ENCODE assay signal across 8 mouse cellular contexts in genomic region chr17:45594881-45595735, GRCm38 (mm10). TPM values are rescaled to one million over a fixed set of nuclear protein-coding genes. Genes with fewer than 3 reads are reported as not detected.
A peak's percentile ranks its signal among the peaks of the same experiment; 100 is the strongest.
DNase-seq lines count a peak whose midpoint lies in the region; ATAC-seq and TF ChIP-seq lines count a peak whose summit lies in the region.

No protein-coding gene starts in this region.

- TF ChIP-seq CTCF in MEL (IDR thresholded peaks at IDR 0.05 in 2 of 3, conservative IDR thresholded peaks at IDR 0.05 in 1 of 3; ENCODE audit: control insufficient read depth in 1 of 3, insufficient read depth in 1 of 3, low read depth in 2 of 3, low read length in 3 of 3, poor library complexity in 1 of 3, severe bottlenecking in 1 of 3) = no peak
- no peak for TF ChIP-seq CTCF in bone marrow macrophage, adult 2 months (IDR thresholded peaks at IDR 0.05; ENCODE audit: low read depth, low read length)

- no peak for TF ChIP-seq EP300 in MEL (IDR thresholded peaks at IDR 0.05; ENCODE audit: low read depth in 1 of 2, low read length in 2 of 2)

- peak; percentile 87 for DNase-seq in MEL (ENCODE audit: low read depth, low spot score)
- peak; percentile 92 for DNase-seq in kidney, postnatal 10 days
- peak; percentile 52 for DNase-seq in right cerebral cortex, postnatal 25 days
- DNase-seq in frontal cortex, postnatal 25 days (ENCODE audit: low spot score in 2 of 2) = no peak

- peaks cover 2 to 37% of the 10 kb centered on the region in 2 experiments; a peak in 3 of 4 replicates for H3K36me3 ChIP-seq in MEL (ENCODE audit: control insufficient read depth in 1 of 2, insufficient read depth in 2 of 2, low read length in 2 of 2)
- peaks cover 42% of the 10 kb centered on the region for H3K36me3 ChIP-seq in erythroblast, embryonic 14.5 days (ENCODE audit: control insufficient read depth)
- 0 out of 2 replicates have a peak, but pooled peaks cover 2% of the 10 kb centered on the region for H3K36me3 ChIP-seq in heart, embryonic 16.5 days (ENCODE audit: control insufficient read depth, insufficient read depth)
- H3K36me3 ChIP-seq in macrophage (ENCODE audit: inconsistent target) = peaks cover under 1% of the 10 kb centered on the region; the same call in 1 of the 2 replicates

- under 1% methylated on average over 58 of the region's 58 CpGs for WGBS in heart, embryonic 16.5 days
- under 1% methylated on average over 58 of the region's 58 CpGs for WGBS in macrophage (ENCODE audit: missing documents)

- H3K79me2 ChIP-seq in MEL (ENCODE audit: control insufficient read depth, insufficient read depth, low read length, poor library complexity) = peaks cover 41% of the 10 kb centered on the region
- H3K79me2 ChIP-seq in macrophage (ENCODE audit: inconsistent target) = peaks cover 22% of the 10 kb centered on the region; the same call in 1 of the 2 replicates

- peak overlapping the region; percentile 80 for H3K9ac ChIP-seq in MEL (ENCODE audit: control insufficient read depth, low read depth, low read length, poor library complexity, severe bottlenecking)
- H3K9ac ChIP-seq in heart, embryonic 16.5 days (ENCODE audit: low read length) = peak overlapping the region; percentile 92

- peaks cover 26 to 45% of the 10 kb centered on the region in 2 experiments for H3K4me1 ChIP-seq in MEL (ENCODE audit: control insufficient read depth in 1 of 2, insufficient read depth in 2 of 2, low read length in 2 of 2)
- peaks cover 53% of the 10 kb centered on the region for H3K4me1 ChIP-seq in bone marrow macrophage, adult 2 months (ENCODE audit: control insufficient read depth, insufficient read depth, low read length)
- H3K4me1 ChIP-seq in erythroblast, embryonic 14.5 days (ENCODE audit: control insufficient read depth) = peaks cover 94% of the 10 kb centered on the region
- H3K4me1 ChIP-seq in heart, embryonic 16.5 days (ENCODE audit: control insufficient read depth, insufficient read depth, low read length) = peaks cover 65% of the 10 kb centered on the region

- no peak for TF ChIP-seq RAD21 in MEL (IDR thresholded peaks at IDR 0.05; ENCODE audit: low read depth, low read length)

- H3K4me2 ChIP-seq in heart, embryonic 16.5 days (ENCODE audit: low read depth, low read length) = peak overlapping the region; percentile 100

- TF ChIP-seq POLR2A in MEL (IDR thresholded peaks at IDR 0.05; ENCODE audit: control insufficient read depth in 1 of 2, insufficient read depth in 1 of 2, low read depth in 1 of 2, low read length in 2 of 2, poor library complexity in 1 of 2) = peak; percentile 60 to 88; a peak in 3 of 4 replicates
- peak; percentile 66; the same call in 1 of the 2 replicates for TF ChIP-seq POLR2A in bone marrow macrophage, adult 2 months (IDR thresholded peaks at IDR 0.05; ENCODE audit: borderline replicate concordance, low read depth, low read length)

- peak; percentile 74 for ATAC-seq in heart, embryonic 16.5 days (replicated peaks; ENCODE audit: extremely low read depth, insufficient read depth, low FRiP score)

- H3K27ac ChIP-seq in MEL (ENCODE audit: control insufficient read depth, low read depth, low read length) (peak overlapping the region; percentile 64), macrophage (0 out of 2 replicates have a peak overlapping the region, but pooled peaks have one; percentile 12)
- H3K27ac ChIP-seq in bone marrow macrophage, adult 2 months (ENCODE audit: insufficient read depth, low read depth, low read length) = peak overlapping the region; percentile 48
- H3K27ac ChIP-seq in heart, embryonic 16.5 days (ENCODE audit: low read length) = peak overlapping the region; percentile 80

- no peaks in the 10 kb centered on the region for H3K27me3 ChIP-seq in MEL (ENCODE audit: control insufficient read depth in 1 of 2, insufficient read depth in 2 of 2, low read length in 2 of 2)
- H3K27me3 ChIP-seq in erythroblast, embryonic 14.5 days (ENCODE audit: control insufficient read depth) = no peaks in the 10 kb centered on the region
- no peaks in the 10 kb centered on the region for H3K27me3 ChIP-seq in heart, embryonic 16.5 days (ENCODE audit: control insufficient read depth, insufficient read depth, low read length)

- no peaks in the 10 kb centered on the region for H3K9me3 ChIP-seq in MEL (replicated peaks; ENCODE audit: insufficient read depth, low read length)
- no peaks in the 10 kb centered on the region for H3K9me3 ChIP-seq in erythroblast, embryonic 14.5 days (ENCODE audit: control insufficient read depth, low read length)
- no peaks in the 10 kb centered on the region for H3K9me3 ChIP-seq in heart, embryonic 16.5 days (replicated peaks; ENCODE audit: control insufficient read depth, low read length)

- H3K4me3 ChIP-seq in MEL (ENCODE audit: control insufficient read depth in 1 of 2, insufficient read depth in 1 of 2, low read depth in 2 of 2, low read length in 2 of 2) (peak overlapping the region; percentile 60 to 80), macrophage (ENCODE audit: inconsistent target) (peak overlapping the region; percentile 58)
- H3K4me3 ChIP-seq in bone marrow macrophage, adult 2 months (ENCODE audit: insufficient read depth, low read length) = peak overlapping the region; percentile 84
- peak overlapping the region; percentile 100 for H3K4me3 ChIP-seq in erythroblast, embryonic 14.5 days (replicated peaks)
- peak overlapping the region; percentile 80 for H3K4me3 ChIP-seq in heart, embryonic 16.5 days (ENCODE audit: low read length)

RNA-seq across cellular contexts. Expression of gene Slc29a1, which starts 4.3 kb away (rescaled TPM):
- 200 and 238 TPM in 2 replicates for total RNA-seq in MEL (2012; rRNA removed)
- polyA plus RNA-seq in MEL (2012; ENCODE audit: insufficient read depth in 1 of 2, insufficient read length in 2 of 2, low read depth in 1 of 2, low replicate concordance in 2 of 2, missing spikeins in 1 of 2) (100 to 1,000 TPM in 1 of 2 experiments, not detected in 1; 341 TPM), macrophage (2018) (69.7 to 95.8 TPM (median 74.1 TPM) in 3 replicates)
- 88.6 and 93.9 TPM in 2 replicates for polyA plus RNA-seq in bone marrow macrophage, adult 2 months (2012; ENCODE audit: insufficient read depth, insufficient read length, missing spikeins)
- polyA plus RNA-seq in erythroblast, embryonic 14.5 days (2012) = 77.5 and 78.0 TPM in 2 replicates
- polyA plus RNA-seq in heart, embryonic 16.5 days (2015; fragmentation: Nextera tagmentation; extraction: Ambion mirVana) = 110 and 137 TPM in 2 replicates
- 100 to 1,000 TPM in 1 of 26 experiments, 10 to 100 TPM in 25; 14.6 to 121 (median 42.6) TPM for total RNA-seq in macrophage (2018; cell fraction: chromatin; rRNA removed)
- total RNA-seq in macrophage (2018; cell fraction: cytosol; rRNA removed) = 10 to 100 TPM; 33.8 to 79.3 (median 46.1) TPM
- 100 to 1,000 TPM in 2 of 26 experiments, 10 to 100 TPM in 24; 34.5 to 101 (median 54.4) TPM for total RNA-seq in macrophage (2018; cell fraction: nucleus; rRNA removed)

RNA-seq across cellular contexts. Expression of gene Mymx, which starts 6.8 kb away (rescaled TPM):
- total RNA-seq in MEL (2012; rRNA removed) = not detected in 2 replicates
- polyA plus RNA-seq in MEL (2012; ENCODE audit: insufficient read depth in 1 of 2, insufficient read length in 2 of 2, low read depth in 1 of 2, low replicate concordance in 2 of 2, missing spikeins in 1 of 2) (not detected), macrophage (2018) (not detected in 3 replicates)
- not detected in 2 replicates for polyA plus RNA-seq in bone marrow macrophage, adult 2 months (2012; ENCODE audit: insufficient read depth, insufficient read length, missing spikeins)
- polyA plus RNA-seq in erythroblast, embryonic 14.5 days (2012) = 0.44 TPM in 1 of 2 replicates, not detected in the other
- 0.25 and 0.49 TPM in 2 replicates for polyA plus RNA-seq in heart, embryonic 16.5 days (2015; fragmentation: Nextera tagmentation; extraction: Ambion mirVana)
- total RNA-seq in macrophage (2018; cell fraction: chromatin; rRNA removed) = not detected
- not detected for total RNA-seq in macrophage (2018; cell fraction: cytosol; rRNA removed)
- not detected for total RNA-seq in macrophage (2018; cell fraction: nucleus; rRNA removed)

RNA-seq across cellular contexts. Expression of gene Hsp90ab1, which starts 22.0 kb away (rescaled TPM):
- 1,032 and 1,220 TPM in 2 replicates for total RNA-seq in MEL (2012; rRNA removed)
- polyA plus RNA-seq in MEL (2012; ENCODE audit: insufficient read depth in 1 of 2, insufficient read length in 2 of 2, low read depth in 1 of 2, low replicate concordance in 2 of 2, missing spikeins in 1 of 2) = over 10,000 TPM in 1 of 2 experiments, 1,000 to 10,000 TPM in 1; 4,130 to 27,726 TPM
- 586 and 617 TPM in 2 replicates for polyA plus RNA-seq in bone marrow macrophage, adult 2 months (2012; ENCODE audit: insufficient read depth, insufficient read length, missing spikeins)
- polyA plus RNA-seq in erythroblast, embryonic 14.5 days (2012) = 36.9 and 62.9 TPM in 2 replicates
- 1,191 and 1,235 TPM in 2 replicates for polyA plus RNA-seq in heart, embryonic 16.5 days (2015; fragmentation: Nextera tagmentation; extraction: Ambion mirVana)
- total RNA-seq in macrophage (2018; cell fraction: chromatin; rRNA removed) = 100 to 1,000 TPM in 24 of 26 experiments, 10 to 100 TPM in 2; 75.3 to 326 (median 157) TPM
- total RNA-seq in macrophage (2018; cell fraction: cytosol; rRNA removed) = 1,000 to 10,000 TPM in 1 of 26 experiments, 100 to 1,000 TPM in 25; 478 to 1,021 (median 622) TPM
- 100 to 1,000 TPM; 134 to 740 (median 322) TPM for total RNA-seq in macrophage (2018; cell fraction: nucleus; rRNA removed)
- 519 to 1,022 TPM (median 909 TPM) in 3 replicates for polyA plus RNA-seq in macrophage (2018)

RNA-seq across cellular contexts. Expression of gene Slc35b2, which starts 31.4 kb away (rescaled TPM):
- total RNA-seq in MEL (2012; rRNA removed) = 65.8 and 81.7 TPM in 2 replicates
- polyA plus RNA-seq in MEL (2012; ENCODE audit: insufficient read depth in 1 of 2, insufficient read length in 2 of 2, low read depth in 1 of 2, low replicate concordance in 2 of 2, missing spikeins in 1 of 2) = 100 to 1,000 TPM in 1 of 2 experiments, not detected in 1; 111 TPM
- 73.7 and 83.1 TPM in 2 replicates for polyA plus RNA-seq in bone marrow macrophage, adult 2 months (2012; ENCODE audit: insufficient read depth, insufficient read length, missing spikeins)
- polyA plus RNA-seq in erythroblast, embryonic 14.5 days (2012) = 1.7 TPM in 2 replicates
- polyA plus RNA-seq in heart, embryonic 16.5 days (2015; fragmentation: Nextera tagmentation; extraction: Ambion mirVana) = 89.4 and 89.9 TPM in 2 replicates
- total RNA-seq in macrophage (2018; cell fraction: chromatin; rRNA removed) = 100 to 1,000 TPM in 12 of 26 experiments, 10 to 100 TPM in 14; 21.2 to 410 (median 74.1) TPM
- 10 to 100 TPM; 41.0 to 71.6 (median 56.5) TPM for total RNA-seq in macrophage (2018; cell fraction: cytosol; rRNA removed)
- 100 to 1,000 TPM in 13 of 26 experiments, 10 to 100 TPM in 13; 49.8 to 383 (median 91.4) TPM for total RNA-seq in macrophage (2018; cell fraction: nucleus; rRNA removed)
- polyA plus RNA-seq in macrophage (2018) = 41.2 to 72.8 TPM (median 58.2 TPM) in 3 replicates

RNA-seq across cellular contexts. Expression of gene Nfkbie, which starts 39.6 kb away (rescaled TPM):
- 2.7 and 3.3 TPM in 2 replicates for total RNA-seq in MEL (2012; rRNA removed)
- 1 to 10 TPM in 1 of 2 experiments, not detected in 1; 5.7 TPM for polyA plus RNA-seq in MEL (2012; ENCODE audit: insufficient read depth in 1 of 2, insufficient read length in 2 of 2, low read depth in 1 of 2, low replicate concordance in 2 of 2, missing spikeins in 1 of 2)
- polyA plus RNA-seq in bone marrow macrophage, adult 2 months (2012; ENCODE audit: insufficient read depth, insufficient read length, missing spikeins) = 27.0 and 30.8 TPM in 2 replicates
- 0.02 and 0.06 TPM in 2 replicates for polyA plus RNA-seq in erythroblast, embryonic 14.5 days (2012)
- polyA plus RNA-seq in heart, embryonic 16.5 days (2015; fragmentation: Nextera tagmentation; extraction: Ambion mirVana) = 5.3 and 10.9 TPM in 2 replicates
- total RNA-seq in macrophage (2018; cell fraction: chromatin; rRNA removed) = 100 to 1,000 TPM in 18 of 26 experiments, 10 to 100 TPM in 8; 11.3 to 677 (median 279) TPM
- total RNA-seq in macrophage (2018; cell fraction: cytosol; rRNA removed) = 100 to 1,000 TPM in 8 of 26 experiments, 10 to 100 TPM in 16, 1 to 10 TPM in 2; 7.9 to 269 (median 43.5) TPM
- 100 to 1,000 TPM in 19 of 26 experiments, 10 to 100 TPM in 6, 1 to 10 TPM in 1; 9.8 to 645 (median 296) TPM for total RNA-seq in macrophage (2018; cell fraction: nucleus; rRNA removed)
- 5.5 to 11.3 TPM (median 9.9 TPM) in 3 replicates for polyA plus RNA-seq in macrophage (2018)

Comparison
In these comparisons a context has a peak if more than half of its experiments do, and no peak if none do; other contexts are left out.
1. DNase-seq: peak in MEL (single experiment), kidney, postnatal 10 days (single experiment) and right cerebral cortex, postnatal 25 days (single experiment); none in frontal cortex, postnatal 25 days (0 of 2).
2. H3K27ac ChIP-seq: peak in every context shown above with its lines; median percentile 80 in heart, embryonic 16.5 days; 64 in MEL; 48 in bone marrow macrophage, adult 2 months; 12 in macrophage.
3. Peak in every context shown above with its lines, with median percentiles within 50 percentile points of each other: H3K4me3 ChIP-seq.